Mouse (Mus musculus) myocyte (in vitro differentiated cells): ENCODE data around the gene Klhl9.

Experiments used
- E2F4 ChIP-seq: IDR thresholded peaks from one replicate; pipeline ENCODE4 v1.6.1; 2011; ENCODE audit warnings: mild to moderate bottlenecking, control low read depth, moderate library complexity; ENCODE audit not compliant: insufficient read depth
- POLR2A ChIP-seq: IDR thresholded peaks from one replicate; pipeline ENCODE4 v1.6.1; 2011; ENCODE audit warnings: low read depth, mild to moderate bottlenecking, control low read depth, moderate library complexity; ENCODE audit not compliant: insufficient read length
- POLR2AphosphoS2 ChIP-seq: IDR thresholded peaks from one replicate; pipeline ENCODE4 v1.6.1; 2011; ENCODE audit warnings: low read depth, control low read depth; ENCODE audit not compliant: insufficient read length

DNA sequence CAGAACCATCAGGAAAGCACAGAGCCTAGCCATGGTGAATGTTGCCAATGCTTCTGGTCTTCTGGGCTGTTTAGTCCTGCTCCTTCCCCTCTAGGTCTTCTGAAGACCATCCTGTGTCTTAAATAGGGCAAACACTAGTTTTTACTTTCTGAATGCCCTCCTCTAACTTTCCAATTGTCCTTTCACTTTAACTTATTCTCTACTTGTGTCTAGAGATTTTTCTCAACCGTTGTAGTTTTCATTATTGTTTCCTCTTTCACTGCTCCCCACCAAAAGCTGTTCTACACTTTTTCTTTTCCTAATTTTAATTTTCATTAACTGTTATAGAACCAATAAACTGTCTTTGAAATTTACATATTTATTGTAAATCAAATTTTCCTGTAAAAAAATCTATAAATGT is 45.4 kb downstream of the Klhl9 start, which contains the start of gene Ifna16:
- no peak for TF ChIP-seq POLR2A
- TF ChIP-seq POLR2AphosphoS2: no peak
- no peak for TF ChIP-seq E2F4
